Mouse (Mus musculus) brain, embryonic 14.5 days (tissue): ENCODE measurements around the gene Mknk1.

Experiments
- CTCF ChIP-seq: fragments of 200-500 bp; IDR thresholded peaks from 2 replicates; pipeline ENCODE4 v1.5.1; 2012; ENCODE audit warnings: inconsistent platforms, mild to moderate bottlenecking, moderate library complexity, borderline replicate concordance; ENCODE audit not compliant: insufficient read depth, insufficient read length; ENCODE audit errors: extremely low read depth
- POLR2A ChIP-seq: fragments of 200-500 bp; IDR thresholded peaks from 2 replicates; pipeline ENCODE4 v1.6.1; 2012; ENCODE audit warnings: mild to moderate bottlenecking, inconsistent platforms, borderline replicate concordance; ENCODE audit not compliant: poor library complexity, insufficient read depth, insufficient read length, severe bottlenecking; ENCODE audit errors: extremely low read depth

DNA sequence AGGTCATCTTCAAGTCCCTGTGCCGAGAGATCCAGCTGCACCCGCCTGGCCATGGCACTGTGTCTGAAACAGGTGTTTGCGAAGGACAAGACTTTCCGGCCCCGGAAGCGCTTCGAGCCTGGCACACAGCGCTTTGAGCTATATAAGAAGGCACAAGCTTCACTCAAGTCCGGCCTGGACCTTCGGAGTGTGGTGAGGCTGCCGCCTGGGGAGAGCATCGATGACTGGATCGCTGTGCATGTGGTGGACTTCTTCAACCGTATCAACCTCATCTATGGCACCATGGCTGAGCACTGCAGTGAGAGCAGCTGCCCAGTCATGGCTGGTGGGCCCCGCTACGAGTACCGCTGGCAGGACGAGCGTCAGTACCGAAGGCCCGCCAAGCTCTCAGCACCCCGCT lies 7.8 kb upstream of the Mknk1 start:
- TF ChIP-seq CTCF (no peak), POLR2A (no peak)
